Mouse (Mus musculus) gastrocnemius, adult 18-20 months (tissue): ENCODE measurements around the gene Snrpa. TPM values are rescaled to one million over a fixed set of nuclear protein-coding genes. Genes with fewer than 3 reads are reported as not detected.
"Not testable (repeated sequence)": the region's sequence is repeated elsewhere in the genome, so short reads cannot be mapped to it uniquely, and the experiment has no call there.

ENCODE experiments used
- DNase-seq: peaks from one replicate; pipeline ENCODE4 v3.0.0; 2021; ENCODE audit warnings: low spot score
- long read RNA-seq, 2 experiments: library from polyadenylated mRNA; stranded (forward); transcript quantifications; one replicate each; pipeline ENCODE4 v2.0.0; 2021
- total RNA-seq, 2 experiments: library from RNA; stranded (reverse); gene quantifications; 2 replicates each; pipeline ENCODE4 v1.2.3; 2021

Snrpa gene
- total RNA-seq, result 10 to 100 TPM; 27.5 to 33.0 TPM
- long read RNA-seq, experiment 1, transcript Snrpa-202 (7 exons, 1,336 nt), result minor isoform, 7 of 34 reads
- long read RNA-seq, experiment 1, transcript Snrpa-201 (7 exons, 1,365 nt), result major isoform, 19 of 34 reads
- long read RNA-seq, experiment 1, partial matches to known transcripts, result 2 of 34 reads
- long read RNA-seq, experiment 1, other reads (novel, unspliced or antisense), result 2 of 34 reads
- long read RNA-seq, experiment 2, transcript Snrpa-202 (7 exons, 1,336 nt), result minor isoform, 9 of 27 reads
- long read RNA-seq, experiment 2, transcript Snrpa-201 (7 exons, 1,365 nt), result major isoform, 15 of 27 reads
- long read RNA-seq, experiment 2, partial matches to known transcripts, result 0 of 27 reads
- long read RNA-seq, experiment 2, other reads (novel, unspliced or antisense), result 0 of 27 reads

- DNase-seq, result peak; percentile 98
Measured at GRCm38 (mm10) chr7:27195681-27196611, at the start of gene Snrpa, which contains the start of gene BC024978. Gene Snrpa, minus strand, starts transcription at chr7:27196271. Gene BC024978, plus strand, starts transcription at chr7:27195781.

DNA sequence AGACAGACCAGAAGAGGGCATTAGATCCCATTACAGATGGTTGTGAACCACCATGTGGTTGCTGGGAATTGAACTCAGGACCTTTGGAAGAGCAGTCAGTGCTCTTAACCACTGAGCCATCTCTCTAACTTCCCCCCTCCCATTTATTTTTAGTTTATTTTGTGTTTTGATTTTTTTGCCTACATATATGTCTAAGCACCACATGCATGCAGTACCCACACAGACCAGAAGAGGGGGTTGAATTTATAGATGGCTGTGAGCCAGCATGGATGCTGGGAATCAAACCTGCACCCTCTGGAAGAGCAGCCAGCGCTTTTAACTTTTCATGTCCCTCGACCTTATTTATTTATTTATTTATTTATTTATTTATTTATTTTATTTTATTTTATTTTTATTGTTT lies 48.0 kb upstream of the Snrpa start:
- not testable (repeated sequence) for DNase-seq

DNA sequence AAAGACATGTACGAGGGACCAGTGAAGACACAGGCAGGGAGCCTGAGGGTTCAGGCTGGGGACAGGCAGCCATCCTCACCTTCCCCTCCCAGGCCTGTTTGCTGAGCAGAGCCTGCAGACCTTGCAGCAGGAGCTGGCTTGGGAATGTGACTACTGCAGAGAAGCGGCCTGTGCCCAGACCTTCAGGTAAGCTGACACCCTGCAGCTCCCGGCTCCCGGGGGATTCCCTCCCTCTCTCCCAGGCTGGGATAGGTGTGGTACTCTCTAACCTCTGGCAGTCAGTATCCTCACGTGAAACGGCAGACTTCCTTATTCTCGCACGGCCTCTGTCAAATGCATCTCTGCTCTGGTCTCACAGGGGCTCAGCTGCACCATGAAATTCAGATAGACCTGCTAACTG lies 47.1 kb upstream of the Snrpa start:
- peak; percentile 65 for DNase-seq

- DNase-seq, result no peak
Measured at GRCm38 (mm10) chr7:27238568-27238967, 42.5 kb upstream of the Snrpa start.

GRCm38 (mm10) chr7:27237527-27237926 lies 41.5 kb upstream of the Snrpa start:
- DNase-seq, result no peak

- no peak for DNase-seq
Measured at GRCm38 (mm10) chr7:27235726-27236125, 39.7 kb upstream of the Snrpa start.

- DNase-seq, result no peak
Measured at GRCm38 (mm10) chr7:27233300-27233699, 37.2 kb upstream of the Snrpa start.

- peak; percentile 95 for DNase-seq
Measured at GRCm38 (mm10) chr7:27232781-27233281, 36.8 kb upstream of the Snrpa start, which contains the start of gene Coq8b. Gene Coq8b, plus strand, starts transcription at chr7:27233023.

GRCm38 (mm10) chr7:27231693-27232331 lies 35.7 kb upstream of the Snrpa start:
- peak; percentile 47 for DNase-seq

DNA sequence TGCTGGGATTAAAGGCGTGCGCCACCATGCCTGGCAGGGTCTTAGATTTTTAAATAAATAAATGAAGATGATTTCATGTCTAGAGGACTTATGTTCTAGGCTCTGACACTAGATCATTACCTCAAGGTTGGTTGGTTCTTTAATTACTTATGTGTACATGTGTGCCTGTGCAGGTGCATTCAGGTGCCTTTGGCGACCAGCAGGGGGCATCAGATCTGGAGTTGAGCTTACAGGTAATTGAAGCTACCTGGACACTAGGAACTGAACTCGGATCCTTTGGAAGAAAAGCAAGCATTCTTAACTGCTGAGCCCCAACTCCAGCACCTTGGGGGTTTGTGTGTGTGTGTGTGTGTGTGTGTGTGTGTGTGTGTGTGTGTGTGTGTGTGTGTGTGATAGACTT lies 34.7 kb upstream of the Snrpa start:
- no peak for DNase-seq

DNA sequence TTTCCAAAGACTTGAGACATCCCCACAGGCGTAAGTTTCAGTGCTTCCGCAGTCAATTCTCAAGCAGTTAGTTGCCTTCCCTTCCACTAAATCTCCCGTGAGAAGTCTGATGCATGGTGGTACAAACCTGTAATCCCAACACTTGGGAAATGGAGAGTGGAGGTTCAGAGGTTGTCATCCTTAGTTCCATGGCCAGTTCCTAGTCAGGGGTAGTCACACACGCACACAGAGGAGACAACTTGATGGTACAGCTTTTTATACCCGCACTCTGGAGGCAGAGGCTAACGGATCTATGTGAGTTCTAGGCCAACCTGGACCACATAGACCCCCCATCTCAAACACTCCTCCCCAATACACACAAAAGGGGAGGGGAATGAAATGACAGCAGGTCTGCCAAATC lies 32.8 kb upstream of the Snrpa start:
- no peak for DNase-seq

DNA sequence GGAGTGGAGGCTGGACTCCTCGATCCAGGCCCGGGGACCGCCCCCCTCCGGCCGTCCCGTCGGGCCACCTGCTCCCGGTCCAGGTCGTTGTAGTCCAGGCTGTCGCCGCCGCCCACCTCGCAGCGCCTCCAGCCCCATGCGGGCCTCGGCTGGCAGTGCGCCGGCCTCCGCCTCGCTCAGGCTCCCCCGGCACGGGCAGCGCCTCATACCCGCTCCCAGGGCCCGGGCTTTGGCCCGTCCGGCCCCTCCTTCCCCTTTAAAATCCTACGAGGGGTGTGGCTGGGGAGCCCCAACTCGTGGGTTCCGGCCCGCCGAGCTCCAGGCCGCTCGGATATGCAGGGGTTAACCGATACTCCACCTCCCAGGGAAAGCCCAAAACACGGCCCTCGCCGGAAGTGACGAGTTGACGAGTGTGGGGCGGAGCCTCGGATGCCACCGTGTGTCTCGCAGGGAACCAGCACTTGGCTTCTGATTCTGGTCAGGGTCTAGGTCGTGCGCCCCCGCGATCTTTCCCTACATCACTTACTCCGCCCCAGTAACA lies 32.3 kb upstream of the Snrpa start, which contains the start of gene Itpkc:
Gene Itpkc, minus strand, starts transcription at position 381 of the 541 bp plus-strand sequence.
- peak; percentile 90 for DNase-seq

DNA sequence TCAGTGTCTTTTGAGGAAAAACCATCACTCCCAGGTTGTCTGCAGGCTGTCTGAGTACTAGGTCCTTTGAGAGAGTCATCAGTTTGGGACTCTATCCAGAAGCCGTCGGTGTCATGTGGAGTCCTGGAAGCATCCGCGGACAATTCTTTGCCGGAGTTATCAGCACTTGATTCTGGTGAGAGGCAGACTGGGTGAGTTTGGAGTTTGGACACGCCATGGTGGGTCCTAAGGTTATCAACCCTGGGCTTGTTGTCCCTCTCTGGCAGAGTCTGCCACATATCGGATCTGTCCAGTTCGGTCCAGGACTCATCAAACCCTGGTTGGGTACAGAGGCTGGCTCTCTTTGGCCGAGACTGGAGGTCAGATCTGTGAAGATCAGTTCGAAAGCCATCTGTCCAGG lies 31.6 kb upstream of the Snrpa start:
- DNase-seq, result peak; percentile 14

DNA sequence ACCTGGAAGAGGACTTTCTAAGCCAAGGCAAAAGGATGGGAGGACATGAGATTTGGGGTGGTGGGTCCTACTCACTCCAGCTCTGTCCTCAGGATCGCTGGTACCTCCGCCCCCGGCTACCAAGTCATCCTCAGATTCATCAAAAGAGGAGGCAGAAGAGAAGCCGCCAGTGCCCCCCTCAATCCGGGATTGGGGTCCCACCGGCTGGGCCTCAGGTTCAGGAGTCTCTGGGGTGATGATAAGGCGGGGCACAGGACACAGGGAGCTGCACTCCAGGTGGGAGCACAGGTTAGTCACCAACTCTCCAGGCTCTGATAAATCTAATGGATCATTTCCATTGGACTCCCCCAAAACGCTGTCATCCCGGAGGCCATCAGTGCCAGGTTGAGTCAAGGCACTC lies 31.2 kb upstream of the Snrpa start:
- DNase-seq, result no peak

GRCm38 (mm10) chr7:27224877-27225575 lies 29.0 kb upstream of the Snrpa start:
- DNase-seq, result peak; percentile 31

GRCm38 (mm10) chr7:27222538-27222937 lies 26.5 kb upstream of the Snrpa start:
- DNase-seq, result no peak

GRCm38 (mm10) chr7:27221939-27222338 lies 25.9 kb upstream of the Snrpa start:
- DNase-seq, result no peak

- no peak for DNase-seq
Measured at GRCm38 (mm10) chr7:27219937-27220336, 23.9 kb upstream of the Snrpa start.

GRCm38 (mm10) chr7:27218586-27218985 lies 22.5 kb upstream of the Snrpa start:
- no peak for DNase-seq

GRCm38 (mm10) chr7:27212626-27213025 lies 16.6 kb upstream of the Snrpa start:
- no peak for DNase-seq
